Mouse (Mus musculus): ENCODE data around the gene Cpeb3. TPM values are rescaled to one million over a fixed set of nuclear protein-coding genes. Genes with fewer than 3 reads are reported as not detected.
A peak's percentile ranks its signal among the peaks of the same experiment; 100 is the strongest.

Gene Cpeb3
- polyA plus RNA-seq, 1 experiment from 2014 or later, result 1.2 TPM

GRCm38 (mm10) chr19:37174116-37174715, 34.2 kb downstream of the Cpeb3 start:
- WGBS, result under 1% methylated on average over 68 of the region's 70 CpGs
- peak; percentile 25; the same call in 1 of the 2 replicates for ATAC-seq (ENCODE audit: low FRiP score, low TSS enrichment)
- Histone ChIP-seq H3K4me1 (replicated peaks; ENCODE audit: control insufficient read depth, insufficient read depth) (peaks cover 3% of the 10 kb centered on the region), H3K27ac (replicated peaks) (peak overlapping the region; percentile 74), H3K9me3 (ENCODE audit: control insufficient read depth, low read length) (no peaks in the 10 kb centered on the region), H3K4me2 (replicated peaks; ENCODE audit: low read depth) (peak overlapping the region; percentile 99), H3K9ac (ENCODE audit: low read length) (peak overlapping the region; percentile 69), H3K4me3 (ENCODE audit: low read depth, low read length) (peak overlapping the region; percentile 69), H3K27me3 (ENCODE audit: control insufficient read depth, insufficient read depth, low read length) (no peaks in the 10 kb centered on the region), H3K36me3 (ENCODE audit: control insufficient read depth, insufficient read depth, low read length) (no peaks in the 10 kb centered on the region)
- TF ChIP-seq CTCF (IDR thresholded peaks at IDR 0.05; ENCODE audit: low read depth) (no peak), EP300 (optimal IDR thresholded peaks at IDR 0.05) (no peak)
- DNase-seq (ENCODE audit: low spot score), result peak; percentile 52

GRCm38 (mm10) chr19:37173331-37174115, 34.9 kb downstream of the Cpeb3 start:
- peaks cover 3% of the 10 kb centered on the region for H3K4me1 ChIP-seq (replicated peaks; ENCODE audit: control insufficient read depth, insufficient read depth)
- ATAC-seq (ENCODE audit: low FRiP score, low TSS enrichment) (no peak), DNase-seq (ENCODE audit: low spot score) (no peak)
- peak overlapping the region; percentile 69 for H3K9ac ChIP-seq (ENCODE audit: low read length)
- H3K27ac ChIP-seq (replicated peaks), result no peak overlapping the region
- WGBS, result 35% methylated on average over 20 of the region's 20 CpGs
- H3K4me2 ChIP-seq (replicated peaks; ENCODE audit: low read depth), result peak overlapping the region; percentile 99
- TF ChIP-seq CTCF (IDR thresholded peaks at IDR 0.05; ENCODE audit: low read depth) (no peak), EP300 (optimal IDR thresholded peaks at IDR 0.05) (no peak)
- H3K36me3 ChIP-seq (ENCODE audit: control insufficient read depth, insufficient read depth, low read length), result no peaks in the 10 kb centered on the region
- peak overlapping the region; percentile 69 for H3K4me3 ChIP-seq (ENCODE audit: low read depth, low read length)
- H3K9me3 ChIP-seq (ENCODE audit: control insufficient read depth, low read length), result no peaks in the 10 kb centered on the region
- no peaks in the 10 kb centered on the region for H3K27me3 ChIP-seq (ENCODE audit: control insufficient read depth, insufficient read depth, low read length)

- H3K36me3 ChIP-seq (ENCODE audit: control insufficient read depth, insufficient read depth, low read length), result no peaks in the 10 kb centered on the region
- no peak for TF ChIP-seq CTCF (IDR thresholded peaks at IDR 0.05; ENCODE audit: low read depth)
- TF ChIP-seq EP300 (optimal IDR thresholded peaks at IDR 0.05), result no peak
- DNase-seq (ENCODE audit: low spot score) (no peak), ATAC-seq (ENCODE audit: low FRiP score, low TSS enrichment) (no peak)
- WGBS, result 81% methylated on average over 11 of the region's 11 CpGs
- no peak overlapping the region for H3K9ac ChIP-seq (ENCODE audit: low read length)
- peaks cover 3% of the 10 kb centered on the region for H3K4me1 ChIP-seq (replicated peaks; ENCODE audit: control insufficient read depth, insufficient read depth)
- no peak overlapping the region for H3K4me3 ChIP-seq (ENCODE audit: low read depth, low read length)
- H3K27ac ChIP-seq (replicated peaks), result no peak overlapping the region
- H3K9me3 ChIP-seq (ENCODE audit: control insufficient read depth, low read length), result no peaks in the 10 kb centered on the region
- no peaks in the 10 kb centered on the region for H3K27me3 ChIP-seq (ENCODE audit: control insufficient read depth, insufficient read depth, low read length)
- H3K4me2 ChIP-seq (replicated peaks; ENCODE audit: low read depth), result no peak overlapping the region
Observed at GRCm38 (mm10) chr19:37172566-37173130, 35.8 kb downstream of the Cpeb3 start.

DNA sequence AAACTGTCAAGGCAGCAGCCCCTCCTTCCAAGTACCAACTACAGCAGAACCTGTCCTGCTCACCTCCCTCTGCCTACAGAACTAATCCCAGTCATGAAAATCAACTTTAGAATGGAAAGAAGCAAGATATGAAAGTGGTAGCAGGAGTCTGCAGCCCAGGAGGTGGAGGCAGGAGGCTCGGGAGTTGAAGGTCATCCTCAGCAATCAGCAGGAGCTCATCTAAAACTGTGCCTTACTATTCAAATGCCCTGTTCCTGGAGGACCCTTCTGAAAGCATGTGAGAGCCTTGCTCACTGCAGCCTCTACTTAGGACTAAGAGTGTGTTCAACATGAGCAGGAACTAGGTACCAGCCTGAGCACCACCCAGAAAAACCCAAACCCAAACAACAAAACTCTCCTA, 36.3 kb downstream of the Cpeb3 start:
- Histone ChIP-seq H3K27ac (replicated peaks) (no peak overlapping the region), H3K4me3 (ENCODE audit: low read depth, low read length) (no peak overlapping the region), H3K36me3 (ENCODE audit: control insufficient read depth, insufficient read depth, low read length) (no peaks in the 10 kb centered on the region), H3K27me3 (ENCODE audit: control insufficient read depth, insufficient read depth, low read length) (no peaks in the 10 kb centered on the region), H3K4me1 (replicated peaks; ENCODE audit: control insufficient read depth, insufficient read depth) (peaks cover 3% of the 10 kb centered on the region), H3K9me3 (ENCODE audit: control insufficient read depth, low read length) (no peaks in the 10 kb centered on the region), H3K9ac (ENCODE audit: low read length) (no peak overlapping the region), H3K4me2 (replicated peaks; ENCODE audit: low read depth) (no peak overlapping the region)
- DNase-seq (ENCODE audit: low spot score), result no peak
- WGBS, result 48% methylated on average over 1 of the region's 1 CpGs
- no peak for ATAC-seq (ENCODE audit: low FRiP score, low TSS enrichment)
- no peak for TF ChIP-seq CTCF (IDR thresholded peaks at IDR 0.05; ENCODE audit: low read depth)
- no peak for TF ChIP-seq EP300 (optimal IDR thresholded peaks at IDR 0.05)

DNA sequence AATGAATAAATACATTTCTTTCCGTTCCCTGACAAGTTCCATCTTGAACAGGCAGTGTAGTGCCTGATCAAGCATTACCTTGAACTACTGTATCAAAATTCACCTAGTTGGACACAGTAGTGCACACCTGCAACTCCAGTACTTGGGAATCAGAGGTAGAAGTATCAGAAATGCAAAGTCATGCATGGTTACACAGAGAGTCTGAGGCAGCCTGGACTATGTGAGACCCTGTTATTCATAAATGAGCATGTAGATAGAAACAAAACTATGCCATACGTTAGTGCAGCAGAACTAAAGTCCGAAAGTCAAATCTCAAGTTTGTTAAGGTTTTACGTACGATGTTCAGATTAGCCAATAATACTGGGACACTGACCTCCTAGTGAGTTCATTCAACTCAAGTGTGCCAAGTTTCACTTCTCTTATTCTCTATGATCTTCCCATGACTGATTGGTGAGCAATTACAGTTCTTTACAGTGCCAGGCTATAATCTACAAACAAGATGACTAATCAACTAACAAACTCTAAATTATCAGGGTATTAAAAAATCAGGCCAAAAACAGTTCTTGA, 51.5 kb downstream of the Cpeb3 start:
- Histone ChIP-seq H3K4me3 (ENCODE audit: low read depth, low read length) (no peak overlapping the region), H3K27ac (replicated peaks) (no peak overlapping the region), H3K27me3 (ENCODE audit: control insufficient read depth, insufficient read depth, low read length) (no peaks in the 10 kb centered on the region), H3K4me1 (replicated peaks; ENCODE audit: control insufficient read depth, insufficient read depth) (no peaks in the 10 kb centered on the region), H3K9ac (ENCODE audit: low read length) (no peak overlapping the region), H3K9me3 (ENCODE audit: control insufficient read depth, low read length) (no peaks in the 10 kb centered on the region), H3K36me3 (ENCODE audit: control insufficient read depth, insufficient read depth, low read length) (no peaks in the 10 kb centered on the region), H3K4me2 (replicated peaks; ENCODE audit: low read depth) (no peak overlapping the region)
- TF ChIP-seq EP300 (optimal IDR thresholded peaks at IDR 0.05) (no peak), CTCF (IDR thresholded peaks at IDR 0.05; ENCODE audit: low read depth) (no peak)
- DNase-seq (ENCODE audit: low spot score) (no peak), ATAC-seq (ENCODE audit: low FRiP score, low TSS enrichment) (no peak)
- WGBS, result 71% methylated on average over 5 of the region's 5 CpGs
